Mouse (Mus musculus) lung, postnatal 4 days (tissue): ENCODE measurements around the gene Olfr175-ps1.

Experiments used
- DNase-seq, 2 experiments: peaks; one replicate each; pipeline ENCODE4 v3.0.0; 2021

Gene Olfr175-ps1

GRCm38 (mm10) chr16:58826732-58827319, at the start of gene Olfr175-ps1:
TSS of gene Olfr175-ps1 (minus strand) at chr16:58826782.
- no peak for DNase-seq

GRCm38 (mm10) chr16:58874668-58875067, 48.1 kb upstream of the Olfr175-ps1 start, which contains the start of gene Olfr177:
TSS of gene Olfr177 (minus strand) at chr16:58874768.
- no peak for DNase-seq

- no peak for DNase-seq
These were observed 34.9 kb upstream of the Olfr175-ps1 start for GRCm38 (mm10) chr16:58861479-58861878.

GRCm38 (mm10) chr16:58860032-58860737, 33.6 kb upstream of the Olfr175-ps1 start:
- no peak for DNase-seq

GRCm38 (mm10) chr16:58800168-58800567, 26.4 kb downstream of the Olfr175-ps1 start, which contains the start of gene Olfr173:
TSS of gene Olfr173 (minus strand) at chr16:58800268.
- no peak for DNase-seq
